Mouse (Mus musculus) kidney, adult 8-10 months (tissue): Measurements from ENCODE around the gene Zfp873.
A peak's percentile ranks its signal among the peaks of the same experiment; 100 is the strongest.
"Not testable (repeated sequence)": the region's sequence is repeated elsewhere in the genome, so short reads cannot be mapped to it uniquely, and the experiment has no call there.

Experiments used
- DNase-seq, 2 experiments: peaks; one replicate each; pipeline ENCODE4 v3.0.0; 2022

Gene Zfp873

GRCm38 (mm10) chr10:82047597-82048459, at the start of gene Zfp873:
Gene Zfp873 (plus strand): TSS chr10:82048123.
- peak; percentile 92 to 93 for DNase-seq

DNA sequence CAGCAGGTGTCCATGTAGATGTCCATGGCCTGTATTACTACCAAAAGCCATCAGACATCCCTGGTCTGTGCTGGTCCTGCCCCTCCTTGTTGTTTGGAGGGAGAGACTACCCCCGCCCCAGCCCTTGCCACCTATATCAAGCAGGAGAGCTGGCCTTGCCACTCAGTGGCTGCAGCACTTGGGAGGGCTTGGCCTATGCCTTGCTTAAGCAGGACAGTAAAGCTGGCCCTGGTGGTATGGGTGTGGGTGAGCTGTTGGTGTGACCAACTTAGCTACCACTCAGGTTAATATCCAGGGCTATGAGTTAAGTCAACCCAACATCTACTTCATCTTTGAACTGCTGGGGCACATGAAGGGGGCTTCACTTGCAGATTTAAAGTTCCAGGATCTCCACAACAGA, 44.7 kb upstream of the Zfp873 start:
- DNase-seq: not testable (repeated sequence)

- DNase-seq: peak in 1 of 2 experiments; percentile 8
These were observed 43.1 kb upstream of the Zfp873 start for GRCm38 (mm10) chr10:82004822-82005221.

DNA sequence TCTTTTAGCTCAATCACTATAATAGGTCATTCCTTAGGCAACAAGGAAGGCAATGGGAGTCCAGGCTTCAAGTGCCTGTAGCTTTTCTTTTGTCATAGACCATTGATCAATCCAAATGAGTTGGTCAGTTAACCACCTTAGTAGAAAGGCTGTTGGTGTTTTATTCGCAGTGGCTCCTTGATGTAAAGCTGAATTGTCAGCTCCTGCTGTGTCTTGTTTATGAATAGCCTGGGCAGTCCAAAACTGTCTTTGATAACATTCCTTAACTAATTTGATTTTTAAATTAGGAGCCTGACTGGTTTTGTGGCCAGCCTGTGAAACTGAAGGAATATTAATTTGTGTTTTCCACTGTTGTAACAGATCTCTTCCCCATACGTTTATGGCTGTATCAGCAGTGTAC, 5.7 kb upstream of the Zfp873 start:
- no peak for DNase-seq

- no peak for DNase-seq
These were observed 1.3 kb upstream of the Zfp873 start for GRCm38 (mm10) chr10:82046603-82047002.

DNA sequence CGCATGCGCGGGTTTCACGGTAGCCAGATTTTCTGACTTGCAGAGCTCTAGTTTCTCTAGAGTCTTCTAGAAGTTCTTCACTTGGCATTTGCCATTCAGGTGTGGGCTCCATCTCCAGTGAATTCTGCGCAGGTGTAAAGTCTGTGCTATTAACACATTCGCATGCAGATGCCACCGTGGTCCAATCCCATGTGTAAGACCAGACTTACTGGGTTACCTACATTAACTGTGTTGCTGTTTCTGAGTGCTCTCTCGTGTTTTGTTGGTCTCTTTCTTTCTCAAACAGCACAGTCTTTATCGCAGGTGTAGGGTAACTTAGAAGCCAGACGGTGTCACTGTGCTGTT, 509 bp downstream of the Zfp873 start:
- DNase-seq: not testable (repeated sequence)

DNA sequence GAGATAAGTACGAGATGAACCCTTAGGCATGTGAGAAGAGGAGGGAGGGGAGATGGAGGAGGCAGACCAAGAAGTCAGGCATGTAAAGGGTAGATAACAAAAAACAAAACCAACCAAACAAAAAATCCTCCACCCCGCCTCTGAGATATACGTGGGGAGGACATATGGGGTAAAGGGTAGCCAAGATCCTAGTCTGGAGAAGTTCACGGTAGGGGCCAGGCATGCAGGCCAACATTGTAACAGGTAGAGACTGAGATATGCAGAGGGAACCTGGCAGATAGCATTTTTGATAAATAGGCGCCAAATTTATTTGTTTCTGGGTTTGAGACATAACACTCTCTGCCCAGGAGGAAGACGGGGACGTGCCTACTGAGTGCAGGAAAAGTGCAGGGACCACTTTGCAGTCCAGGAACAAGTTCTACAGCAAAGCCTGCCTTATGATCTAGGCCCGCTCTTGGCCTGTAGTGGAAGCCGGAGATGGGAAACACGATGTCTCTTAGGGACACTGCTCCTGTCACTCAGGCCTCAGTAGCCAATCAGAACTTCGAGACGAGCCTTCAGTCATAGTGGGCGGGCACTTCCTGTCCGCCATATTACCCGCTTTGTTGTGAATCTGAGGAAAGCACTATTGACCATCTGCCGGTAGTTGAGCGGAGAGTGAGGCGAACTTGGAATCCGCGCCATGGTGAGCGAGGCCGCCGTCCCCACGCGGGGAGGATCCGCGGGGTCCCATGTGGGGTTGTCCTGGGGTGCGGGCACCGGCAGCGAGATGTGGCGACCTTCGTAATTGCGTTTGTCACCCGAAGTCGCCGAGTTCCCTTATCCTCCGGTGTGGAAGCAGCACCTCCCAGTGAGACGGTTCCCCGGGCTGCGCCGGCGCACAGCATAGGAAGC, 35.1 kb downstream of the Zfp873 start, which contains the start of gene BC024063:
BC024063 (plus strand) TSS at position 626 of the 894 bp plus-strand sequence.
- peak; percentile 43 to 68 for DNase-seq

DNA sequence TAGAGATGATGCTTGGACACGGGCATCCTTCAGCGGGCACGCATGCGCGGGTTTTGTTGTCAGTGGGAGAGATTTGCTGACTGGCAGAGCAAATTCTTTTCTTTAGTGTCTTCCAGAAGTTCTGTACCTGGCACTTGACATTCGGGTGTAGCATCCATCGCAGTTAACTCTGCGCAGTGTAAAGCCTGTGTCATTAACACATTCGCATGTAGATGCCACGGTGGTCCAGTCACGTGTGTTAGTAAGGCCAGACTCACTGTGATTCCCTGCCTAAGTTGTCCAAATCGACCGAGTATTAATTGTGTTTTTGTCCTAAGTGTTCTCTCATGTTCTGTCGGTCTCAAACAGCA, 35.7 kb downstream of the Zfp873 start:
- not testable (repeated sequence) for DNase-seq
